Mouse (Mus musculus) left cerebral cortex, postnatal 10 days (tissue): ENCODE measurements at regions not wholly inside any gene's neighbourhood (a gene's known extent, or its start where the extent isn't known, plus 50 kb on each side); places are given as distances from the start of the nearest gene placed in this dataset.
"Not testable (repeated sequence)": the region's sequence is repeated elsewhere in the genome, so short reads cannot be mapped to it uniquely, and the experiment has no call there.

Source experiments
- DNase-seq, 2 experiments: peaks; one replicate each; pipeline ENCODE4 v3.0.0; 2021 to 2022; ENCODE audit warnings: low spot score in 2 of 2, mixed read lengths in 1 of 2; ENCODE audit errors: extremely low spot score in 1 of 2
- intact Hi-C: fragments of 180-260 bp; cut with DNase I; formaldehyde crosslinking; loops from one replicate; pipeline ENCODE4 v1.15.1; 2025

DNA sequence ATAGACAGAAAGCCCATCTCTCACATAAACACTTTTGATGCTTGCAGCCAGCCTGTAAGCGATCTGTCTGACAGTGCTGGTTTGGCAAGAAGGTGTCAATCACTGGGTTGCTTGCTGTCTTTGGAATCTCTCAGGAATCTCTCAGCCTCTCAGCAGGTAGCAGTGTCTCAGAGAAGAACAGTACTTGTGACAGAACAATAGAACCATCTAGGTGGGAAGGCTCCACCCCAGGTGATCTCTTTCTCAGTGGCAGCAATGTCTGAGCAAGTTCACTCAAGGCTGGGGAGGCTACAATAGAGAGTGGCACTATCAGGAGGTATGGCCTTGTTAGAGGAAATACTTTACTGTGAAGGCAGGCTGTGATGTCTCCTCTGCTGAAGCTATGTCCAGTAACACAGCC is 181.5 kb upstream of the Nrxn1 start:
- DNase-seq: no peak
- intact Hi-C loops: no loop called here

DNA sequence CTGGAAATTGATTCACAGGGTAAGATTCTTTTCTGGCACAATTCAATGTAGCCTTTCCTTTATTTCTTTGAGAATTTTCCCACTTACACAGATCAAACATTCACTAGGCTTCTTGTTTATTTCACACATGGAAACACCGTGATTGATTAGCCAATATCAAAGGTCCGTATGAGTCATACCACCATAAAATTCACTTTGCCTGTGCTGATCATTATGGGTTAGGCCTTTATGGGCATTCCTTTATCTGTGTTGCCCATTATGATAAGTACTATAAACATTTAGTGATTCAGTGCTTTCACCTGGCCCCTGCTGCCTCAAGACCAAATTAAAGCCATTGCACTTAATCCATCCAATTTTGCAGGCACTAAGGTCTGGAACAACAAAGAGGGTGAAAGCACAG is 145.8 kb upstream of the Nrxn1 start:
- intact Hi-C loops: no loop called here
- DNase-seq: no peak

DNA sequence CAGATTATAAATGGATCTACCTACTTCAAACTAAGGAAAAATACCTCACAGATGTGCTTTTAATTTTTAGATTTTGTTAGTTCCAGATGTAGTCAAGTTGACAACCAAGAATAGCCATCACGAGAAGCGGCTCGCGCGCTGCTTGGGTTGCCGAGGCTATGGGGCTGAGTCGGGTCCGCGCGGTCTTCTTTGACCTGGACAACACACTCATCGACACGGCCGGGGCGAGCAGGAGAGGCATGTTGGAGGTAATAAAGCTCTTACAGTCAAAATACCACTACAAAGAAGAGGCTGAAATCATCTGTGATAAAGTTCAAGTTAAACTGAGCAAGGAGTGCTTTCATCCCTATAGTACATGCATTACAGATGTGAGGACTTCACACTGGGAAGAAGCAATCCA is 143.8 kb upstream of the Nrxn1 start:
- intact Hi-C loops, DNase-seq: not testable (repeated sequence)

DNA sequence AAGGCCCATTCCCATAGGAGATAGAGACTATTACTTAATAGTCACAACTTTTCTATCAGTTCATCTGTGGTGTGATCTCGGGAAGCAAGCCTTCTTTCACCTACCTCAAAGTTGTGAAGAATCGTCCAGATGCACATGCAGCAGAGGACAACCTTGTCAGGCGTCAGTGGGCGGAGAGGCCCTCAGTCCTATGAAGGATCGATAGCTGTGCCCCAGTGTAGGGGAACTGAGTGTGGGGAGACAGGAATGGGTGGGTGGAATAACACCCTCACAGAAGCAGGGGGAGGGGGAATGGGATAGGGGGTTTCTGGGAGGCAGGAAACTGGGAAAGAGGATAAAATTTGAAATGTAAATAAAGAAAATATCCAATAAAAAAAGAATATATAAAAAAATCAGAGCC is 133.5 kb upstream of the Nrxn1 start:
- intact Hi-C loops: no loop called here
- DNase-seq: no peak

DNA sequence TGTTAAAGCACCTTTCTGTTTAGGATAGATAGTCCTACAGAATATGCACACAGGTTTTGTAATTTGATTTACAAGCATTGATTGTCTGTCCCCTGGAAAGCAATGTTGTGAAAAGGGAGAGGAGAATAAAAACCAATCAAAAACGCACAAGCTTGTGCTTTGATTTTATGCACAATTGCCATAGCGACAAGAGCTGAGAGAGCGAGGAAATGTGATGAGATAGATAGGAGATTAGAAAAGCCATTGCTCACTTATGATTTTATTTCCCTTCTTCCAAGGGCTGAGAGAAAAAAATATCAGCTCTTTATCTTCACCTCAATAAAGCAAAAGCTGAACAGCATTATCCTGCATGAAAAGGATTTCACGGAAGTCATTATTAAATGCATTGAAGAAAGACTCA is 133.0 kb upstream of the Nrxn1 start:
- DNase-seq: no peak
- intact Hi-C loops: no loop called here

DNA sequence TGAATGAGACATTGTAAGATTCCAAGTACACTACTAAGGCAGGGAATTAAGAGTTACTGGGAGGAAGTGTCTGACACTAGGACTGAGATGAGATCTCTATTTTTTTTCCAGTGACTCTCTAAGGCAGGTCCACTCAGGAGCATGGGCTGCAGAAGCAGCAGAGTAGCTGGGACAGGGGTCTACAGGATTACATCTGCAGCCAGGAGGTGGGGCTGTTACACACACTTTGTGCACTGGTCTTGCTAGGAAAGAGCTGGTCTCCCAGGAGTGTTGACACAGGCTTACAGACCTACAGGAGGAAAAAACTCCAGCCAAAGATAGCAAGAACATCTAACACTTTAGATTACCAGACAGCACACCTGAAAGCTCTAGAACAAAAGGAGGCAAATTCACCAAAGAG is 123.6 kb upstream of the Nrxn1 start:
- peak in 1 of 2 experiments; percentile 19 for DNase-seq
- intact Hi-C loops: no loop called here

DNA sequence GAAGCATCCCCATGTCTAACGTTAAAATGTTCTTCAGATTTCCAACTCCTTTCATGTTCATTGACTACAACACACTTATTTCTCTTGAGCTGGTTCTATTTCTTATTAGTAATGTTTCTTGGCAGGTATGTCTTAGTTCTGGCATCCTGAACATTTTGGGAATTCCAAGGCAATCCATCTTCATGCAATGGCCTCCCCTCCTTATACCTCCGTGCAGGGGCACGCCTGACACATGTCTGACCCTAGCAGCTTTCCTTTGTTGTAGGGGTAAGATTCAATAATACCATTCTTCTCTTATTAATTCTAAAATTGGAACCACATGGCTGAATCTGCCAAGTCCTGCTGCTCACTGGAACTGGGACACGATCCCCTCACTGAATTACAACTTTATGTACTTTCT is 89.7 kb upstream of the Nrxn1 start:
- DNase-seq: no peak
- intact Hi-C loops: no loop called here

DNA sequence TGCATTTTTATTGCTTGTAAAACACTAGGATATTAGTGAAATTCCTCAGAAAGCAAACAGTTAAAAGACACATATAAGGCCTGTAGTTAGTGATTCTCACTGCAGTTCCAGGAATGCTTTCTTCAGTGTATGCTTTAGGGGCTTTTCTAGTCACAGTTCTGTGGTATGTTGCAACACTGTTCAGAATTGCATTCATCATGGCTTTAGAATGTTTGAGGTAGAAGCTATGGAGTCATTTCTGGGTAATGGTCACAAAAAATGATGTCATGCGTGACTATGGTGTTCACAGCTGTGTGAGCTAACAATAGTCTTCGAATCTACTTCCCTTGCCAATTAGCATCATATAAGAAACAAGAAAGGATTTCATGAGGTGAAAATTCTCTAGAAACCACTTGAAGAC is 69.0 kb upstream of the Nrxn1 start:
- no peak for DNase-seq
- intact Hi-C loops: no loop called here
